Mouse (Mus musculus) regulatory T cell (primary cell): Measurements from ENCODE around the gene Ubap2.

Experiments used
- in situ Hi-C: fragments of 300-600 bp; cut with MboI, MseI; formaldehyde crosslinking; loops from one replicate; pipeline ENCODE4 v1.15.1; 2025; ENCODE audit warnings: high pct_unique_total_duplicates

Gene Ubap2

DNA sequence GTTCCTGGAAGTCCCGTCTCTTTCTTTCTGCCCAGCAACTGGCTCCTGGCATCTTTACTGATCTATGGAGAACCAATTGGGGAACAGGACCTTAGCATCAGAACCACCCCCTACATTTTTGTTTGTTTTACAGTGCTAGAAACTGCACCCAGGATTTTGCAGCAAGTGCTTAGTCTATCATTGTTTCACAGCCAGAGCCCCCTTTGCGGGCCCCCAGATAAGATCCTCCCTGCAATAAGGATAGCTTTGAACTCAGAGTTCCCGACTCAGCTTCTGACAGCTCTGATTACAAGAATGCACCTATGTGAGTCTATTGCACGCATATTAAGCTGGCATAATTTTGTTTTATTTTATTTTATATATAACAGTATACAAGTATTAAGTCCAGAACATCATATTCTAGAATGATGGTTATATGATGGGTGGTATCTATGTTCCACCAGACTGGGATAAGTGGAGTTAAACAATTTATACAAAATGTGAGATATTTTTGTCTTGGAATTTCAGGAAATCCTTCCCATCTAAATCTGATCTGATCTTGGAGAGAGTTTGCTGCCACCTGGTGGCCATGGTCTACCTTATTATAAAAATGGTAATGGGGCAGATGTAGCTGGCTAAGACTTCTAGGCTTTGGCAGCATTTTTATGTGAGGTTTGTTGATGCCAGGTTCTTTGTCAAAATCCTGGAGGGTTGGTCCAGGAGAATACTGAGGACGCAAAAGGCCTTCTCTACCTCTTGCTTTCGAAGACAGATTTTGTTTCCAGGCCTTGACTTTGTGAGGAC, 109.1 kb downstream of the Ubap2 start:
- in situ Hi-C loops: loop anchor here (5.0 kb wide), 1 partner anchor 44 kb away; the partner anchor contains the start of gene Nol6

DNA sequence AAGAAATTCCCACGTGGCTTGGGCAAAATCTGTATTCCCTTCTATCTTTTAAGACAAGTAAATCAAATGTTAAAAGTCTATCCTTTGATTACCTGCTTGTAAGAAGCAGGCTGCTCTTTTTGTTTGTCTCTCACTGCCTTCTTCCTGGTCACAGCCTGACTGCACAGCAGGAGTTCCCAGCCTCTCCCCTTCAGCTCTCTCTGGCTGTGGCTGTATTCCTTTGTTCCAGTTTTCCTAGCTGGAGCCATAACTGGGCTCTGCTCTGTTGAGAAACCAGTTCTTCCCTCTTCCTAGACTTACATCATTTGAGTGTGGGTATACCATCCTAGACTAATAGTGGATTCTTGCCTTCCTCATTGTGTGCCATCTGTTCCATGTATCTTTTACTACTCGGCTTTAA, 110.0 kb downstream of the Ubap2 start:
- in situ Hi-C loops: loop anchor here (5.0 kb wide), 1 partner anchor 43 kb away; the partner anchor contains the start of gene Nol6

DNA sequence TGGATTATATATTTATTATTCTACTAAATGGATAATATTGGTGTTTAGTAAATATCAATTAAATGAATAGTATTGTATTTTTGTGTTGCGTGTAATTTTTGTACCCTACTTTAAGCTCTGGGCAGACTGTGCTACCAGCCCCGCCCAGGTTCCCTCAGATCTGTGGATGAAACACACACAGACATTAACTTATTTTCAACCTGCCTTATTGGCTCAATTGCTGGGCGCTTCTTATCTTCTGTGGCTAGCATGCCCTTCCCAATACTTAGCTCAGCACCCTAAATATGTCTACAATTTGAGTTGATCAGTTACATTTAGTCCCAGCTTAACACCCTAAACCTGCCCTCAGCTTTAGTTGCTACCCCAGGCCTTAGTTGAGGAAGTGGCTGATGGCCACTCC, 113.7 kb downstream of the Ubap2 start:
- in situ Hi-C loops: no loop called here

DNA sequence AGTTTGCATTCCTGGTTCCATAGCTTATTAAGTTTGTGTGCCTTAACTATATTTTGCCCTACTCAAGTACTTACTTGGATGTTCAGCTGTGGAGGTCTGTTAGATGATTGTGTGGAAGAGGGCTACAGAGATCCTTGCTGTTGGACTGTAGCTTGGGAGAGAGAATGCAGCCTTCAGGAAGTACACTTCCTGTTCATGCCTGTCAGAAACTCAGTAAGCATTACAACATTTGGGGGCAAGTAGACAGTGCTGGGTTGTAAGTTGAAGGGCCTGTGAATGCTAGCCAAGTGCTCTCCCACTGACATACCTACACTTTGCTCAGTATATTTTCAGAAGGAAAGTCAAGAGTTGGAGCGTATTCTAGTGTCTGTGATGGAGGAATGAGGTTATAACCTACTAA, 116.7 kb downstream of the Ubap2 start:
- in situ Hi-C loops: no loop called here

DNA sequence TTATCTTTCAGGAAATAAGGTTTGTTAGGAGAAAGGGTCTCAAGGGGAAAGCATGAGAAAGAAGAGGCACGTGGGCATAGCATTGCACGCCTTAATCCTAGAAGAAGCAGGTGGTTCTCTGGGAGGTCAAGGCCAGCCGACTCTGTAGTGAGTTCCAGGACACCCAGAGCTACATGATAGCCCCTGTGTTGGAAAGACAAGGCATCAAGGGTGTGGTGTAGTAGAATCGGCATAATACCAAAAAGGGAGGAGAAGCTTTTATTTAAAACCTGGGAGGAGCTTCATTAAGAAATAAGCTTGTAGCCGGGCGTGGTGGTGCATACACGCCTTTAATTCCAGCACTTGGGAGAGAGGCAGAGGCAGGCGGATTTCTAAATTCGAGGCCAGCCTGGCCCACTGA, 118.0 kb downstream of the Ubap2 start:
- in situ Hi-C loops: no loop called here

DNA sequence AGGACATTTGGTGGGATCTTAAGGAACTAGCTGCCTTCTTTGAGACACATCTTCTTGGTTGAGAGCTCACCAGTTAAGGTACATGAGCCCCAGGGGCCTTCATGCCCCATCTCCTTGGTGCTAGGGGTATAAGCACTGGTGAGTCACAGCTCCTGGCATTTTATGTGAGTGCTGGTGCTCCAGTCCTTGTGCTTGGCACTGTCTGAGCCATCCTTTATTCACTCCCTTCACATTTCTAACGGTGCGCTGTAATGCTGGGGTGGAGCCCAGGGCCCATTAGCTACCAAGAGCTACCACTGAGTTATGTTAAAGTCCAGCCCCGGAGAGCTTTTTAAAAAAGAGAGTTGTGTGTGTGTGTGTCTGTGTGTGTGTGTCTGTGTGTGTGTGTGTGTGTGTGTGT, 121.8 kb downstream of the Ubap2 start:
- in situ Hi-C loops: no loop called here

DNA sequence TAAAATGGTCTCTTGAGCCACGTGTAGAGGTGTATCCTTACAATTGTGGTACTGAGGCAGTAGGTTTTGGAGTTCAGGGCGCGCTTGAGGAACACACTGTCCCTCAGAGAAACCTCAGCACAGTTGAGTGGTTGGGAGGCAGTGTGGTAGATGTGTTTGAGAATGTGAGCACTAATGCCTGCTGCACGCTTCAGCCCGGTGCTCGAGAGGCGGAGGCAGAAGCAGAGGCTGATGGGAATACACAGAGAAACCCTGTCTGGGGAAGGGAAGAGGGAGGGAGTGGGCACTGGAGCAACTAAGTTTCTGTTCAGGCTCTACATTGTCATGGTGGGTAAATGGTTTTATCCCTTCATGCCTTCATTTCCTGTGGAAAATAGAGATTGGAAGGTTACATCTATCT, 123.8 kb downstream of the Ubap2 start:
- in situ Hi-C loops: no loop called here

DNA sequence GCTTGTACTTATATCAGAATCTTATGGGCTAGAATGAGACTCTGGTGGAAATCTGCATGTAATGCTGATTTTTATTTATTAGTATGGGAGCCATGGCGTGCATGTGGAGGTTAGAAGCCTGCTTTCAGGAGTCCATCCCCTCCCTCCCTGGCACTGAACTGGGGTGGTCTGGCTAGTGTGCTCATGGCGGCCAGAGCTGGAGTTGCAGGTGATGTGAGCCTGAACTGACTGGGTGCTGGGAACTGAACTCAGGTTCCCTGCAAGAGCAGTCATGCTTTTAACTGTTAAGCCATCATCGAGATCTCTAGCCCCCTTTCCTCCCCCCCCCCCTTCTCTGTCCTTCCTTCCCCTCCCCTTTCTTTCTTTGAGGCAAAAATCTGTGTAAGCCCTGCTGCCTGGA, 125.1 kb downstream of the Ubap2 start:
- in situ Hi-C loops: no loop called here
